Mouse (Mus musculus): ENCODE measurements around the gene Ephb4.

DNA sequence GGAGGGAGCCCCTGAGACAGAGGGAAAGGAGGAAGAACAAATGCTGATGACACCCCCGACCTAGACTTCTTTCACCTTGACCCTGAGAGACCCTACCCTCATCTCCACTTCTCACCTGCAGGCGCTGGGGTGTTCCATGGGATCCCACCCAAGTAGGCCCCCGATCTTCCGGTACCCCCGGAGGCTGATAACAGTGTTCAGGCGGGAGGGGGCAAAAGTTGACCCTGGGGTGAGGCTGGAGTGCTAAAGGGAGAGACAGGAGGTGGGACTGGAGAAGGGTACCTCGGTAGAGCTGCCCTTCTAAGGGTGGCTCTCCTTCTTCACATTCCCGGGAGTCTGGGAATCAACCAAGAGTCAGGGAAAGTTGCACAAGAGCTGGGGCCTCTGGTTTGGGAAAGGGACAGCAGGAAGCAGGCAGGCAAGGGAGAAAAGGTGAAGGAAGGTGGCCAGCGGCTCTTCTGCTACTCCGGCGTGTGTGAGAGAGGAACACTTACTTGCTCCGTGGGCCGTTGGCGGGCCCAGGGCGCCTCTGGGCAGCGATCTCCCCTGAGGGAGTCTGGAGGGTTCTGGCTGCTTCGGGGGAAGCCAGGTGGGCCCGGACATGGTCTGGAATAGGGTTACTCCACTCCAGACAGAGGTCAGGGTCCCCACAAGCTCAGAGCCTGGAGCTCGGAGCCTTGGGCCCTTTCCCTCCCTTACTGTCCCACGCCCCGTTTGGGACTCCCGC is 36.3 kb upstream of the Ephb4 start:
- TF ChIP-seq CTCF (IDR thresholded peaks at IDR 0.05; ENCODE audit: insufficient read depth, low read depth, low read length) (no peak), POLR2A (IDR thresholded peaks at IDR 0.05; ENCODE audit: insufficient read depth, low read depth, low read length) (no peak)

Data from olfactory bulb, adult 2 months (tissue).